Comparison of ENCODE assay signal across 27 mouse cellular contexts in genomic region chr2:75458898-75459297, GRCm38 (mm10).
DNase-seq lines count a peak whose midpoint lies in the region; ATAC-seq lines count a peak whose summit lies in the region.
"Had no signal": no experiment of that assay in that cellular context is flagged by ENCODE, and none has a peak within 500 bp of the region (broad histone marks: within the 10 kb centered on the region; RNA-seq: fewer than 3 reads in every experiment).

No protein-coding gene starts in this region.

- peaks cover 16% of the 10 kb centered on the region for H3K4me1 ChIP-seq in embryonic facial prominence, embryonic 10.5 days
- H3K4me1 ChIP-seq: embryonic facial prominence, embryonic 12.5 days; forebrain, embryonic 15.5 days; heart, embryonic 15.5 days had no signal

- 87% methylated on average over 3 of the region's 3 CpGs for WGBS in embryonic facial prominence, embryonic 10.5 days

- no peaks in the 10 kb centered on the region for H3K9me3 ChIP-seq in embryonic facial prominence, embryonic 10.5 days
- H3K9me3 ChIP-seq: embryonic facial prominence, embryonic 12.5 days; embryonic facial prominence, embryonic 15.5 days; forebrain, embryonic 15.5 days; heart, embryonic 12.5 days; heart, embryonic 15.5 days; hindbrain, embryonic 10.5 days; hindbrain, embryonic 13.5 days had no signal

- H3K27me3 ChIP-seq in embryonic facial prominence, embryonic 10.5 days (replicated peaks; ENCODE audit: low read depth, poor library complexity, severe bottlenecking): no peaks in the 10 kb centered on the region
- H3K27me3 ChIP-seq: embryonic facial prominence, embryonic 12.5 days; embryonic facial prominence, embryonic 15.5 days; forebrain, embryonic 15.5 days; heart, embryonic 12.5 days; heart, embryonic 15.5 days; hindbrain, embryonic 13.5 days had no signal

- no peak for ATAC-seq in CD4-positive, CD25-positive, alpha-beta regulatory T cell, adult 4 months
- peak; percentile 37 for ATAC-seq in megakaryocyte progenitor cell, adult 5-6 weeks (replicated peaks; ENCODE audit: poor library complexity)
- ATAC-seq: forebrain, embryonic 15.5 days; hindbrain, embryonic 16.5 days; inflammation-experienced regulatory T-cells, adult 6 months; Patski had no signal

- DNase-seq in CD4-positive, CD25-positive, alpha-beta regulatory T cell, adult 2 months (ENCODE audit: low read depth, low spot score): peak; percentile 22
- DNase-seq in thymus, postnatal 0 days (ENCODE audit: low spot score): peak; percentile 10
- no peak for DNase-seq in thymus, postnatal 14 days
- no peak for DNase-seq in adrenal gland, postnatal 25 days
- no peak for DNase-seq in embryonic facial prominence, embryonic 10.5 days (ENCODE audit: low spot score)
- DNase-seq in right cerebral cortex, postnatal 14 days: no peak
- DNase-seq: adrenal gland, postnatal 10 days; cerebellum, adult 11 months; cerebellum, adult 8-10 months; cerebellum, postnatal 10 days; cerebellum, postnatal 36 days; gastrocnemius, postnatal 25 days; heart, adult 18-20 months; heart, postnatal 10 days; heart, postnatal 36 days had no signal

- H3K4me3 ChIP-seq in embryonic facial prominence, embryonic 10.5 days: no peak overlapping the region
- H3K4me3 ChIP-seq: embryonic facial prominence, embryonic 12.5 days; embryonic facial prominence, embryonic 15.5 days; forebrain, embryonic 15.5 days; heart, embryonic 12.5 days; heart, embryonic 15.5 days; hindbrain, embryonic 10.5 days; hindbrain, embryonic 13.5 days had no signal

- no peaks in the 10 kb centered on the region for H3K36me3 ChIP-seq in embryonic facial prominence, embryonic 10.5 days (replicated peaks)
- H3K36me3 ChIP-seq: embryonic facial prominence, embryonic 12.5 days; embryonic facial prominence, embryonic 15.5 days; forebrain, embryonic 15.5 days; heart, embryonic 12.5 days; heart, embryonic 15.5 days; hindbrain, embryonic 10.5 days; hindbrain, embryonic 13.5 days had no signal

- H3K27ac ChIP-seq in embryonic facial prominence, embryonic 10.5 days (replicated peaks): no peak overlapping the region
- H3K27ac ChIP-seq: embryonic facial prominence, embryonic 12.5 days; embryonic facial prominence, embryonic 15.5 days; forebrain, embryonic 15.5 days; heart, embryonic 15.5 days; hindbrain, embryonic 10.5 days; hindbrain, embryonic 13.5 days had no signal

Comparison
In these comparisons a context has a peak if more than half of its experiments do, and no peak if none do; other contexts are left out.
1. DNase-seq: peak in CD4-positive, CD25-positive, alpha-beta regulatory T cell, adult 2 months (single experiment) and thymus, postnatal 0 days (single experiment); none in thymus, postnatal 14 days (single experiment), adrenal gland, postnatal 25 days (single experiment), embryonic facial prominence, embryonic 10.5 days (single experiment) and right cerebral cortex, postnatal 14 days (single experiment).